Mouse (Mus musculus): Measurements from ENCODE around the gene Ddi1. TPM values are rescaled to one million over a fixed set of nuclear protein-coding genes. Genes with fewer than 3 reads are reported as not detected.

Gene Ddi1
- total and polyA plus RNA-seq, 3 experiments, result not detected

GRCm38 (mm10) chr9:6217505-6217904 lies 52.1 kb downstream of the Ddi1 start:
- dilution Hi-C loops (cut with MboI; ENCODE audit: extremely low pct_ligation_motif_present, extremely low pct_unique_long_range_greater_than_20kb, low sequenced_read_pairs) (no loop called here), in situ Hi-C loops (cut with MboI; ENCODE audit: low pct_ligation_motif_present, low pct_unique_long_range_greater_than_20kb, low sequenced_read_pairs) (no loop called here)
- TF ChIP-seq MAZ (IDR thresholded peaks at IDR 0.05; ENCODE audit: low read depth, low read length) (no peak), ELF1 (IDR thresholded peaks at IDR 0.05; ENCODE audit: low read depth, low read length) (no peak)
- H3K36me3 ChIP-seq (replicated peaks in 1 of 2; ENCODE audit: control insufficient read depth in 1 of 2, insufficient read depth in 1 of 2, low read length in 1 of 2), result no peaks in the 10 kb centered on the region
- H3K9ac ChIP-seq (ENCODE audit: insufficient read depth, low read depth), result no peak overlapping the region
- H3K4me3 ChIP-seq (replicated peaks in 1 of 3; ENCODE audit: low read depth in 2 of 3, low read length in 2 of 3, poor library complexity in 1 of 3), result no peak overlapping the region
- H3K27ac ChIP-seq (ENCODE audit: insufficient read depth, low read depth), result no peak overlapping the region
- H3K4me1 ChIP-seq (ENCODE audit: control insufficient read depth in 1 of 2, insufficient read depth in 2 of 2), result no peaks in the 10 kb centered on the region
- H3K79me2 ChIP-seq (replicated peaks; ENCODE audit: control insufficient read depth, extremely low read depth, insufficient read depth, poor library complexity, severe bottlenecking), result no peaks in the 10 kb centered on the region
- H3K9me3 ChIP-seq (replicated peaks; ENCODE audit: low read length), result no peaks in the 10 kb centered on the region
- H3K27me3 ChIP-seq (replicated peaks), result no peaks in the 10 kb centered on the region
- no peak overlapping the region for H3K4me2 ChIP-seq (ENCODE audit: insufficient read depth, low read depth, poor library complexity, severe bottlenecking)
- no peak for DNase-seq (ENCODE audit: extremely low read depth)

DNA sequence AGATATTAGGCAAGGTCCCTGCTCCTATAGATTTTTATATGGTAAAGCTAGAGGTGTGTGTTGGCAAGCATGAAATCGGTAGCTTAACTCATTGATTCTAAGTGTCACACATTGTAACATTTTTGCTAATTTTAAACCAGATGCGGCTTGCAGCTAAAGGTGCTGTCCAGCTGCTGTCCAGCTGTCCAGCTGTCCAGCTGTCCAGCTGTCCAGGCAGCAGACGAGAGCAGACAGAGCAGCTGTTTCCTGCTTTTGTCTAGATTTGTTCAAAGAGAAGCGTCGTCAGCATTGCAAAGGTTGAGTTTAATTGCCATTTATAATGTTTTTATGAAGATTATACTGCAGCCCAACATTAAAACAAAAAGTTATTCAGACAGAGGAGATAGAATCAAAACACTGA lies 56.8 kb downstream of the Ddi1 start:
- H3K4me2 ChIP-seq (ENCODE audit: insufficient read depth, low read depth, poor library complexity, severe bottlenecking), result no peak overlapping the region
- H3K4me1 ChIP-seq (ENCODE audit: control insufficient read depth in 1 of 2, insufficient read depth in 2 of 2), result no peaks in the 10 kb centered on the region
- no peaks in the 10 kb centered on the region for H3K9me3 ChIP-seq (replicated peaks; ENCODE audit: low read length)
- H3K27ac ChIP-seq (ENCODE audit: insufficient read depth, low read depth), result no peak overlapping the region
- TF ChIP-seq EP300 (IDR thresholded peaks at IDR 0.05; ENCODE audit: low read length), result no peak
- no peak for TF ChIP-seq ZC3H11A (IDR thresholded peaks at IDR 0.05; ENCODE audit: low read depth, low read length)
- no peak for TF ChIP-seq POLR2A (IDR thresholded peaks at IDR 0.05; ENCODE audit: low read depth, low read length)
- TF ChIP-seq GABPA (IDR thresholded peaks at IDR 0.05; ENCODE audit: insufficient replicate concordance, low read depth, low read length), result no peak
- TF ChIP-seq IRF4 (IDR thresholded peaks at IDR 0.05; ENCODE audit: low read depth, low read length), result no peak
- no peak for TF ChIP-seq JUND (conservative IDR thresholded peaks at IDR 0.05; ENCODE audit: low read depth, low read length)
- no peak for TF ChIP-seq CTCF (conservative IDR thresholded peaks at IDR 0.05 in 1 of 2, IDR thresholded peaks at IDR 0.05 in 1 of 2; ENCODE audit: low read depth in 2 of 2, low read length in 2 of 2)
- TF ChIP-seq ETS1 (conservative IDR thresholded peaks at IDR 0.05; ENCODE audit: low read depth, low read length), result no peak
- TF ChIP-seq UBTF (IDR thresholded peaks at IDR 0.05; ENCODE audit: low read depth, low read length), result no peak
- no peak for TF ChIP-seq ELF1 (IDR thresholded peaks at IDR 0.05; ENCODE audit: low read depth, low read length)
- TF ChIP-seq BHLHE40 (IDR thresholded peaks at IDR 0.05; ENCODE audit: low read depth, low read length), result no peak
- TF ChIP-seq ZNF384 (IDR thresholded peaks at IDR 0.05; ENCODE audit: low read depth, low read length), result no peak
- TF ChIP-seq MAX (IDR thresholded peaks at IDR 0.05; ENCODE audit: low read length), result no peak
- no peak for TF ChIP-seq PAX5 (IDR thresholded peaks at IDR 0.05; ENCODE audit: low read length)
- no peak for TF ChIP-seq RCOR1 (conservative IDR thresholded peaks at IDR 0.05; ENCODE audit: low read depth, low read length)
- no peak for TF ChIP-seq CHD2 (IDR thresholded peaks at IDR 0.05; ENCODE audit: low read length)
- TF ChIP-seq MAZ (IDR thresholded peaks at IDR 0.05; ENCODE audit: low read depth, low read length), result no peak
- no peak for TF ChIP-seq SMC3 (IDR thresholded peaks at IDR 0.05; ENCODE audit: low read depth, low read length)
- no peak for TF ChIP-seq TBP (conservative IDR thresholded peaks at IDR 0.05; ENCODE audit: low read depth, low read length)
- no peak for DNase-seq (ENCODE audit: extremely low read depth)
- no peaks in the 10 kb centered on the region for H3K79me2 ChIP-seq (replicated peaks; ENCODE audit: control insufficient read depth, extremely low read depth, insufficient read depth, poor library complexity, severe bottlenecking)
- in situ Hi-C loops (cut with MboI; ENCODE audit: low pct_ligation_motif_present, low pct_unique_long_range_greater_than_20kb, low sequenced_read_pairs) (no loop called here), dilution Hi-C loops (cut with MboI; ENCODE audit: extremely low pct_ligation_motif_present, extremely low pct_unique_long_range_greater_than_20kb, low sequenced_read_pairs) (no loop called here)
- no peak overlapping the region for H3K9ac ChIP-seq (ENCODE audit: insufficient read depth, low read depth)
- no peaks in the 10 kb centered on the region for H3K36me3 ChIP-seq (replicated peaks in 1 of 2; ENCODE audit: control insufficient read depth in 1 of 2, insufficient read depth in 1 of 2, low read length in 1 of 2)
- H3K4me3 ChIP-seq (replicated peaks in 1 of 3; ENCODE audit: low read depth in 2 of 3, low read length in 2 of 3, poor library complexity in 1 of 3), result no peak overlapping the region
- H3K27me3 ChIP-seq (replicated peaks), result no peaks in the 10 kb centered on the region

Other genes starting within 250 kb of the Ddi1 start
- not detected in 2 replicates for gene Pdgfd, start 101.3 kb downstream of the Ddi1 start, total RNA-seq (2012; rRNA removed)
- gene Pdgfd, start 101.3 kb downstream of the Ddi1 start, total RNA-seq (2014; rRNA removed), result not detected in 2 replicates
- gene Pdgfd, start 101.3 kb downstream of the Ddi1 start, polyA plus RNA-seq (2012; ENCODE audit: insufficient read length, low read depth), result not detected in 2 replicates